Mouse (Mus musculus): ENCODE measurements around the gene Mrpl55.

DNA sequence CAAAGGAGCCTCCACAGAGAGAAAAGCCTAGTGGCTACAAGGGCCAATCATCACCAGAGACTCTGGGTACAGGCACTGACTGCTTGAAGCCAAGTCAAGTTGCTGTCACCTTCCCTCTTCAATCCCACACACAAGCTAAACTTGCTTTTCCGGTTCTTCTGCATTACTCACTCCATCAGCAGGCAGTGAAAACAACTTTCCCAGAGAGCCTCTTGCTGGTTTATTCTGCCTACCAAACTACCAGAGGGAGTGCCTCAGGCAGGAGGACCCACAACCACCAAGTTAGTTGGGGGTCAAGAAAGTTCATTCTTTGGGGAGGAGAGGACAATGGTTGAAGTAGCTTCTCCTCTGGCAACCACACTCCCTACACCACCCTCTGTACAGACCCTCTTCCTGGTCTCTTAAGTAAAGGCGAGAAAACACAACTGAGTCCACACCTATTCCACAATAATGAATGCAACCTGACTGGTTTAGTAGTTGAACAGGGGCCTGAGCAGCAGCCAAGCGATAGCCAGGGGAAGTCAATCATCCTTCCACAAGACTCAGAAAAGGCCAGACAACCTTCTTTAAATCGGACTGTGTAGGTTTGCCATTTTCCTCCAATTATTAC, 16.2 kb downstream of the Mrpl55 start:
- TF ChIP-seq CTCF (IDR thresholded peaks at IDR 0.05; ENCODE audit: borderline replicate concordance, control insufficient read depth, extremely low read depth, insufficient read depth, low read length, poor library complexity) (no peak), POLR2A (IDR thresholded peaks at IDR 0.05; ENCODE audit: control insufficient read depth, extremely low read depth, insufficient read depth, low read length, poor library complexity) (no peak)
